Mouse (Mus musculus) liver, embryonic 14.5 days (tissue): ENCODE data around the gene Inpp1. TPM values are rescaled to one million over a fixed set of nuclear protein-coding genes. Genes with fewer than 3 reads are reported as not detected.

Experiments
- ATAC-seq: fragments of 200-750 bp; cut with Nextera tagmentation; 2 replicates; pipeline ENCODE4 v1.8.0; 2017; ENCODE audit warnings: moderate number of reproducible peaks, mild to moderate bottlenecking, moderate library complexity; ENCODE audit not compliant: insufficient read depth
- DNase-seq, 3 experiments: peaks; one replicate each; pipeline ENCODE4 v3.0.0-alpha.2; 2012 to 2013; ENCODE audit warnings: low read depth in 3 of 3, low spot score in 3 of 3
- H3K27ac ChIP-seq: fragments of 300-500 bp; sonication (generic); 2 replicates; pipeline ENCODE4 v1.5.1; 2014; ENCODE audit warnings: moderate library complexity, mild to moderate bottlenecking, control low read depth, inconsistent platforms
- H3K27me3 ChIP-seq: fragments of 300-500 bp; sonication (generic); 2 replicates; pipeline ENCODE4 v1.6.1; 2014; ENCODE audit warnings: mild to moderate bottlenecking, low read length, moderate library complexity; ENCODE audit not compliant: control insufficient read depth, insufficient read depth
- H3K36me3 ChIP-seq: fragments of 300-500 bp; sonication (generic); replicated peaks from 2 replicates; pipeline ENCODE4 v1.6.1; 2014; ENCODE audit warnings: low read depth; ENCODE audit not compliant: control insufficient read depth, insufficient read depth
- H3K4me1 ChIP-seq, 2 experiments: fragments of 200-500 bp in 1 of 2; fragments of 300-500 bp in 1 of 2; sonication (generic) in 1 of 2; replicated peaks; 2 replicates each; pipeline ENCODE4 v1.6.1; 2012 to 2014; ENCODE audit warnings: antibody characterized with exemption in 1 of 2, inconsistent platforms in 1 of 2, low read length in 1 of 2; ENCODE audit not compliant: control insufficient read depth in 2 of 2, insufficient read depth in 2 of 2
- H3K4me2 ChIP-seq: fragments of 300-500 bp; sonication (generic); 2 replicates; pipeline ENCODE4 v1.6.1; 2014; ENCODE audit warnings: low read depth, mild to moderate bottlenecking, control low read depth, moderate library complexity
- H3K4me3 ChIP-seq, 2 experiments: fragments of 200-500 bp in 1 of 2; fragments of 300-500 bp in 1 of 2; sonication (generic) in 1 of 2; 2 replicates each; pipeline ENCODE4 v1.5.1; 2012 to 2014; ENCODE audit warnings: low read depth in 2 of 2, low read length in 2 of 2, mild to moderate bottlenecking in 2 of 2, control low read depth in 1 of 2, inconsistent platforms in 1 of 2, moderate library complexity in 1 of 2; ENCODE audit not compliant: insufficient read depth in 1 of 2
- H3K9ac ChIP-seq: fragments of 300-500 bp; sonication (generic); replicated peaks from 2 replicates; pipeline ENCODE4 v1.6.1; 2014; ENCODE audit warnings: mild to moderate bottlenecking, control low read depth, moderate library complexity
- H3K9me3 ChIP-seq: fragments of 300-500 bp; sonication (generic); 2 replicates; pipeline ENCODE4 v1.6.1; 2016; ENCODE audit warnings: low read length, mixed read lengths; ENCODE audit not compliant: control insufficient read depth
- CTCF ChIP-seq: IDR thresholded peaks from 2 replicates; pipeline ENCODE4 v1.5.1; 2016; ENCODE audit warnings: antibody characterized with exemption, low read depth, control low read depth
- EP300 ChIP-seq: IDR thresholded peaks from 2 replicates; pipeline ENCODE4 v1.6.1; 2016; ENCODE audit warnings: antibody characterized with exemption, low read depth
- WGBS: fragments of 180-500 bp; shearing (Covaris S2); extraction: QIAGEN DNeasy Blood & Tissue Kit; methylation state at CpG from one replicate; pipeline ENCODE4 v1.1.7; 2014; ENCODE audit not compliant: insufficient replicate concordance; 5-methylcytosine and 5-hydroxymethylcytosine counted together
- polyA plus RNA-seq, 2 experiments: library from polyadenylated mRNA; depleted of rRNA in 1 of 2; stranded (reverse) in 1 of 2; unstranded in 1 of 2; fragments of >200 nt; fragmentation: Nextera tagmentation in 1 of 2; extraction: Ambion mirVana in 1 of 2; gene quantifications; 2 replicates each; pipeline versions ENCODE4 v1.2.1 to v1.2.3; 2012 to 2014

Inpp1 gene
- polyA plus RNA-seq, 2 experiments, result 1.3 to 1.9 TPM

DNA sequence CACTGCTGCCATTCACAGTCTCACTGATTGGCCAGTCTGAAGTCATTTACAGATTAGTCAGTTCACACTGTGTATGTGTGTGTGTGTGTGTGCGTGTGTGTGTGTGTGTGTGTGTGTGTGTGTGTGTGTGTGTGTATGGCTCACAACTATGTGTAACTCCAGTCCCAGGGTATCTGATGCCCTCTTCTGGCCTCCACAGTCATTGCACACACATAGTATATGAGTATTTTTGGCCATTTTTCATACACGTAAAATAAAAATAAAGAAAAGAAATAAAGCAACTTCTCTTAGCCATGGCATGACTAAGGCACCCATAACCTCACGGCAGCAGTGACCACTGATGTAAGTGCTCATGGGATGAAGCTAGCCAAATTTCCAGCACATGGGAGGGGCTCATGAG, 23.8 kb downstream of the Inpp1 start:
- H3K4me3 ChIP-seq, result no peak overlapping the region
- no peak for DNase-seq
- no peak overlapping the region for H3K9ac ChIP-seq
- no peak overlapping the region for H3K4me2 ChIP-seq
- 68% methylated on average over 3 of the region's 3 CpGs for WGBS
- TF ChIP-seq EP300 (no peak), CTCF (peak; percentile 35)
- no peaks in the 10 kb centered on the region for H3K36me3 ChIP-seq
- H3K4me1 ChIP-seq, result no peaks in the 10 kb centered on the region
- no peaks in the 10 kb centered on the region for H3K9me3 ChIP-seq
- ATAC-seq, result no peak
- H3K27ac ChIP-seq, result no peak overlapping the region
- H3K27me3 ChIP-seq, result no peaks in the 10 kb centered on the region

GRCm38 (mm10) chr1:52792701-52793100, 24.8 kb downstream of the Inpp1 start:
- Histone ChIP-seq H3K36me3 (no peaks in the 10 kb centered on the region), H3K4me2 (no peak overlapping the region), H3K4me1 (no peaks in the 10 kb centered on the region), H3K27me3 (no peaks in the 10 kb centered on the region), H3K9ac (no peak overlapping the region), H3K9me3 (no peaks in the 10 kb centered on the region), H3K27ac (no peak overlapping the region), H3K4me3 (no peak overlapping the region)
- no peak for ATAC-seq
- TF ChIP-seq CTCF, result no peak
- TF ChIP-seq EP300, result no peak
- no peak for DNase-seq

DNA sequence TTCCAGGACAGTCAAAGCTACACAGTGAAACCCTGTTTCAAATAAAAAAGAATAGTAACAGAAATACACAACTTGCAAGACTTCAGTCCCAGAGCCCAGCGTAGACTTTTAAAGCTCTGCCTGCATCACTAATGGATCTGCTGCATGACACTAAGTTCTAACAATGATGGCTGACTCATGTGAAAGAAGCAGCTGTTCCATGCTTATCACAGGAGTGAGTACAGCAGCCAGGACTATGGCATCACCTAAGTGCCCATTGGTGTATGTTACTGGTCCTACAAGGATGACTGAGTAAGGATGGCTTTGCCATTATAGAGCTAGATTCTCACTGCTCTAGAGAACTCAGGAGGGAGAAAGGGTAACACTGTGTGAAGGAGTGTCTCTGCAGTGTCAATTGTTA, 30.2 kb downstream of the Inpp1 start:
- WGBS, result 63% methylated on average over 1 of the region's 1 CpGs
- no peaks in the 10 kb centered on the region for H3K9me3 ChIP-seq
- H3K4me1 ChIP-seq, result no peaks in the 10 kb centered on the region
- no peak overlapping the region for H3K4me3 ChIP-seq
- TF ChIP-seq EP300 (no peak), CTCF (no peak)
- no peak overlapping the region for H3K9ac ChIP-seq
- no peaks in the 10 kb centered on the region for H3K36me3 ChIP-seq
- ATAC-seq (no peak), DNase-seq (no peak)
- H3K4me2 ChIP-seq, result no peak overlapping the region
- no peak overlapping the region for H3K27ac ChIP-seq
- H3K27me3 ChIP-seq, result no peaks in the 10 kb centered on the region

DNA sequence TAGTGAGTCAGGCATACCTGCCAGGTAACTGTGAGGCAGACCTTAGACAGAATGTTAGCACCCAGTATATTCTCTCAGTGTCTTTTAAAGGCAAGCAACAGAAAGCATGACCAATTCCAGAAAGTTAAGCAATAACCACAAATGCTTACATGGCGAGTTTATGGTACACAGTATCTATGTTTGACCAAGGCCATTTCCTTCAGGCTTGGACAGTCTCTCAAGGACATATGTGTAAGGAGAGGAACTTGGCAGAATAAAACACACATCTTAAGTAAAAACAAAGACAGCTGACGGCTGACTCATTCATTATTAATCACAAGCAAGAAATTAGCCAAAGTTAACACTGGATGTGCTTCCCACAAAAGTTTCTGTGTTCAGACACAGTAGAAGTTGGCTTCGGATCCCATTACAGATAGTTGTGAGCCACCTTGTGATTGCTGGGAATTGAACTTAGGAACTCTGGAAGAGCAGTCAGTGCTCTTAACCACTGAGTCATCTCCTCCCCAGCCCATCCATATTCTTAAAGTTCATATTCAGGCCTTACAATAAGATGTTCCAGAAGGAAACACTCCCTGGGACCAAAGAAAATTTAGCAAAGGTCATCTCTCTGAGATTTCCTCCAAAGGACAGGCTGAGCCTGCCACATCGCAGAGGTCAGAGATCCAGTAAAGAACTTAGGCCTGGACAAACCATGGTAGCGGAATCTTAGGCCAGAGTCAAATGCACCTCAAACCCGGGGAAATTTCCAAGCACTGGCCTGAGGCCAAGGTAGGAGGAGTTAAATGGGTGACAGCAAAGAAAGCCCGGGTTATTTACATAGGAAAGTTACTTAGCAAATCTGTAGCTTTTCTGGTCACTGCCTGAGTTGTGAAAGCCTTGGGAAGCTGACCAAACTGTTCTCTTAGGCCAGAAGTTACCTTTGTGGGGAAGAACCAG, 52.0 kb downstream of the Inpp1 start:
- no peak for DNase-seq
- H3K27me3 ChIP-seq, result no peaks in the 10 kb centered on the region

DNA sequence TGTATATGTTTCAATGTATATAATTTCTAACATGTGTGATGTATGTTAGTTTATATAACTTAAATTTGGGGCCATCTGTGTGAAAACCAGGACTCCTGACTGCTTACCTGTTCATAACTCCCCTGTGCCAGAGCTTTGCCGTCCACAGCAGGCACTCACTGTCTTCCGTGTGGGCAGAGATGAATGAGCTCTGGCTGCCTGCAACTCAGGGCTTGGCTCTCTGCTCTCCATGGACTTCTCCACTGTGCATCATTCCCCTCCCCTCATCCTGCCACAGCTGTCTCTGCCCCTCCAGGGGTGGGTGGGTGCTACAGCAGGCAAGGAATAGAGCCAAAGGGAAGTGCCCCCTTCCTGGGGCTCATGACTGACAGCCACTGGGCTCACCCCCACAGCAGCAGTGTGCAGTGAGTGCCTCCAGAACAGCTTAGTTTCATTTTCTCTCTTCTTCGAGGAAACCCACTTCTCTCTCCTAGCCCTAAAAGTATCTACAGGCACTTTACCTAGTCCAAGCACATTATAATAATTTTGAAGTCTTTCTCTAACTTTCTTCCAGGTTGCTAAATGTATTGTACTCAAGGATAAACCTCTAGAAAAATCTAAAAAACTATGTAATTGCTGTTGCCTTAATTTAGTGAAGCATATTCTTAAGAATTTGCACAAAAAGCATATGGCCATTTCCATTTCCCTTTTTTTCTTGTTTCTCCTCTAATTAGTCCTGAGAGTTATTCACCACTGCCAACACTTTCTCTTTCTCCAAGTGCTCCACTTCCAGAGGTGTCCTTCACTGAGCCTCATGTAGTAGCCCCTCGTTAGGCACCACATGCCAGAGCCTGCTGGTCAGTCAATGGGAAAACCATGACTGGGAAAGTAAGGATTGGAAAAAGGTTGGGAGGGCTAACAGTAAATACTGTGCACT, 53.3 kb downstream of the Inpp1 start:
- no peak overlapping the region for H3K27ac ChIP-seq
- H3K36me3 ChIP-seq, result no peaks in the 10 kb centered on the region
- 31% methylated on average over 4 of the region's 4 CpGs for WGBS
- ATAC-seq, result no peak
- no peak for TF ChIP-seq CTCF
- no peak for TF ChIP-seq EP300
- no peak overlapping the region for H3K4me3 ChIP-seq
- H3K9me3 ChIP-seq, result no peaks in the 10 kb centered on the region
- H3K4me1 ChIP-seq, result no peaks in the 10 kb centered on the region
- H3K27me3 ChIP-seq, result no peaks in the 10 kb centered on the region
- H3K9ac ChIP-seq, result no peak overlapping the region
- no peak for DNase-seq
- no peak overlapping the region for H3K4me2 ChIP-seq

More for the DNA sequence above, 52.0 kb downstream of the Inpp1 start:
- H3K4me3 ChIP-seq, result no peak overlapping the region
- no peaks in the 10 kb centered on the region for H3K36me3 ChIP-seq
- no peak for TF ChIP-seq CTCF
- no peak for TF ChIP-seq EP300
- no peaks in the 10 kb centered on the region for H3K4me1 ChIP-seq
- 48% methylated on average over 7 of the region's 7 CpGs for WGBS
- H3K9me3 ChIP-seq, result no peaks in the 10 kb centered on the region
- no peak overlapping the region for H3K9ac ChIP-seq
- no peak overlapping the region for H3K27ac ChIP-seq
- H3K4me2 ChIP-seq, result no peak overlapping the region
- no peak for ATAC-seq
